In genomic region chr11:56165759-56166158, GRCm38 (mm10) we compare ENCODE assay signal across 16 mouse cellular contexts.
A peak's percentile ranks its signal among the peaks of the same experiment; 100 is the strongest.
DNase-seq lines count a peak whose midpoint lies in the region; ATAC-seq and TF ChIP-seq lines count a peak whose summit lies in the region.
"Had no signal": no experiment of that assay in that cellular context is flagged by ENCODE, and none has a peak within 500 bp of the region (broad histone marks: within the 10 kb centered on the region; RNA-seq: fewer than 3 reads in every experiment).

No protein-coding gene starts in this region.

- H3K9me3 ChIP-seq in forebrain, embryonic 16.5 days (ENCODE audit: control insufficient read depth, low read length) = no peaks in the 10 kb centered on the region
- H3K9me3 ChIP-seq in forebrain, embryonic 10.5 days = no peaks in the 10 kb centered on the region
- H3K9me3 ChIP-seq in lung, postnatal 0 days (ENCODE audit: low read length) = no peaks in the 10 kb centered on the region
- H3K9me3 ChIP-seq: embryonic facial prominence, embryonic 15.5 days; limb, embryonic 10.5 days; liver, embryonic 13.5 days had no signal

- no peak for TF ChIP-seq EP300 in lung, postnatal 0 days (IDR thresholded peaks at IDR 0.05)

- no peaks in the 10 kb centered on the region for H3K27me3 ChIP-seq in forebrain, embryonic 16.5 days (replicated peaks; ENCODE audit: control insufficient read depth, insufficient read depth, low read length)
- no peaks in the 10 kb centered on the region for H3K27me3 ChIP-seq in forebrain, embryonic 10.5 days (ENCODE audit: poor library complexity, severe bottlenecking)
- H3K27me3 ChIP-seq in lung, postnatal 0 days (replicated peaks; ENCODE audit: insufficient read depth, low read length) = no peaks in the 10 kb centered on the region
- H3K27me3 ChIP-seq: embryonic facial prominence, embryonic 15.5 days; liver, embryonic 13.5 days had no signal

- peaks cover 11% of the 10 kb centered on the region for H3K4me1 ChIP-seq in forebrain, embryonic 16.5 days (replicated peaks; ENCODE audit: control insufficient read depth, insufficient read depth, low read length)
- H3K4me1 ChIP-seq in forebrain, embryonic 10.5 days = peaks cover 9% of the 10 kb centered on the region; the same call in 1 of the 2 replicates
- H3K4me1 ChIP-seq in lung, postnatal 0 days (ENCODE audit: insufficient read depth, low read depth, low read length) = no peaks in the 10 kb centered on the region
- H3K4me1 ChIP-seq: embryonic facial prominence, embryonic 15.5 days; limb, embryonic 10.5 days; liver, embryonic 13.5 days had no signal

- no peak for DNase-seq in forebrain, embryonic 10.5 days (ENCODE audit: extremely low spot score, low spot score)
- DNase-seq in lung, postnatal 25 days (ENCODE audit: low spot score) = peak; percentile 15
- no peak for DNase-seq in lung, postnatal 0 days (ENCODE audit: low spot score)
- DNase-seq in layer of hippocampus, adult 18-20 months (ENCODE audit: low spot score in 2 of 2) = peak; percentile 61 to 75
- peak; percentile 27 to 66 for DNase-seq in left cerebral cortex, postnatal 25 days (ENCODE audit: low spot score in 2 of 2)
- no peak for DNase-seq in urinary bladder, adult 18-20 months (ENCODE audit: low spot score in 2 of 2)
- DNase-seq in kidney, postnatal 10 days = no peak
- DNase-seq: adrenal gland, adult 8-10 months; B cell, adult 2 months; liver, embryonic 13.5 days; thymus, adult 2 months had no signal

- intact Hi-C loops in left cerebral cortex, postnatal 25 days (cut with DNase I) = loop anchor here (10.0 kb wide), 1 partner anchor 189 kb away; no protein-coding TSS in a partner anchor

- no peak for TF ChIP-seq CTCF in lung, postnatal 0 days (IDR thresholded peaks at IDR 0.05)

- no peak overlapping the region for H3K4me2 ChIP-seq in forebrain, embryonic 16.5 days (ENCODE audit: low read length)
- no peak overlapping the region for H3K4me2 ChIP-seq in lung, postnatal 0 days (replicated peaks; ENCODE audit: low read depth, low read length)
- H3K4me2 ChIP-seq: embryonic facial prominence, embryonic 15.5 days; liver, embryonic 13.5 days had no signal

- 0 out of 2 replicates have a peak, but pooled peaks have one; percentile 19 for ATAC-seq in forebrain, embryonic 16.5 days
- no peak for ATAC-seq in lung, postnatal 0 days
- ATAC-seq: inflammation-experienced regulatory T-cells, adult 6 months had no signal

- H3K9ac ChIP-seq in forebrain, embryonic 16.5 days (replicated peaks; ENCODE audit: low read depth, low read length) = no peak overlapping the region
- H3K9ac ChIP-seq in lung, postnatal 0 days (replicated peaks; ENCODE audit: low read depth) = no peak overlapping the region
- H3K9ac ChIP-seq: embryonic facial prominence, embryonic 15.5 days; liver, embryonic 13.5 days had no signal

- H3K27ac ChIP-seq in forebrain, embryonic 16.5 days (ENCODE audit: low read length) = no peak overlapping the region
- H3K27ac ChIP-seq in forebrain, embryonic 10.5 days = no peak overlapping the region
- no peak overlapping the region for H3K27ac ChIP-seq in lung, postnatal 0 days (ENCODE audit: low read length)
- H3K27ac ChIP-seq: embryonic facial prominence, embryonic 15.5 days; limb, embryonic 10.5 days; liver, embryonic 13.5 days; macrophage had no signal

- no peak overlapping the region for H3K4me3 ChIP-seq in forebrain, embryonic 16.5 days (replicated peaks; ENCODE audit: low read length)
- H3K4me3 ChIP-seq in forebrain, embryonic 10.5 days = no peak overlapping the region
- H3K4me3 ChIP-seq in lung, postnatal 0 days (ENCODE audit: low read depth, low read length) = no peak overlapping the region
- H3K4me3 ChIP-seq: embryonic facial prominence, embryonic 15.5 days; limb, embryonic 10.5 days; liver, embryonic 13.5 days had no signal

- 81% methylated on average over 5 of the region's 5 CpGs for WGBS in forebrain, embryonic 16.5 days
- WGBS in forebrain, embryonic 10.5 days = 93% methylated on average over 5 of the region's 5 CpGs
- WGBS in lung, postnatal 0 days = 69% methylated on average over 5 of the region's 5 CpGs

- H3K36me3 ChIP-seq in forebrain, embryonic 16.5 days (ENCODE audit: control insufficient read depth, insufficient read depth) = no peaks in the 10 kb centered on the region
- H3K36me3 ChIP-seq in forebrain, embryonic 10.5 days (replicated peaks) = no peaks in the 10 kb centered on the region
- no peaks in the 10 kb centered on the region for H3K36me3 ChIP-seq in lung, postnatal 0 days (ENCODE audit: insufficient read depth, low read length)
- H3K36me3 ChIP-seq: embryonic facial prominence, embryonic 15.5 days; limb, embryonic 10.5 days; liver, embryonic 13.5 days had no signal

Comparison
In these comparisons a context has a peak if more than half of its experiments do, and no peak if none do; other contexts are left out.
1. DNase-seq: peak in lung, postnatal 25 days (single experiment), layer of hippocampus, adult 18-20 months (2 of 2) and left cerebral cortex, postnatal 25 days (2 of 2); none in forebrain, embryonic 10.5 days (single experiment), lung, postnatal 0 days (single experiment), urinary bladder, adult 18-20 months (0 of 2) and kidney, postnatal 10 days (single experiment).